Mouse (Mus musculus): ENCODE results near the gene Lins1. TPM values are rescaled to one million over a fixed set of nuclear protein-coding genes. Genes with fewer than 3 reads are reported as not detected.
A peak's percentile ranks its signal among the peaks of the same experiment; 100 is the strongest.

Gene Lins1
- polyA plus RNA-seq, 1 experiment from 2014 or later, result 16.1 TPM

DNA sequence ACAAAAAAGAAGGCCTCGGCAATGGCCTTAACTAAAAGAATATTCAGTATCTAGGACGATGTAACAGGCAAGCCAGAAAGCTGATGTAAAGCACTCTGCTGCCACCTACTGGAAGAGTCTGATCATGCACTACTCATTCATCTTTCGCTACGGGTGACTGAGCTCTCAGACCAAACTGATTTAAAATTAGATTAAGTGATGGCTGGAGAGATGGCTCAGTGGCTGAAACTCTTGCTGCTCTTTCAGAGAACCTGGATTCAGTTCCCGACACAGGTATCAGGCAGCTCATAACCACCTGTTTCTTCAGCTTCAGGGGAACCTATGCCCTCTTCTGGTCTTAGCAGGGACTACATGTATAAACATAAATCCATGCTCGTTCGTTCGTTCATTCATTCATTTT lies 28.1 kb upstream of the Lins1 start:
- Histone ChIP-seq H3K9me3 (replicated peaks; ENCODE audit: control insufficient read depth, low read length) (no peaks in the 10 kb centered on the region), H3K27ac (ENCODE audit: low read length) (no peak overlapping the region), H3K4me3 (replicated peaks; ENCODE audit: low read length) (peak overlapping the region; percentile 30), H3K4me2 (ENCODE audit: low read depth, low read length) (peak overlapping the region; percentile 36), H3K4me1 (ENCODE audit: control insufficient read depth, insufficient read depth, low read length) (peaks cover 4% of the 10 kb centered on the region; the same call in 1 of the 2 replicates), H3K36me3 (ENCODE audit: control insufficient read depth, insufficient read depth, low read length) (0 out of 2 replicates have a peak, but pooled peaks cover 4% of the 10 kb centered on the region), H3K9ac (ENCODE audit: low read length) (no peak overlapping the region), H3K27me3 (ENCODE audit: control insufficient read depth, insufficient read depth, low read length) (no peaks in the 10 kb centered on the region)
- WGBS, result 11% methylated on average over 8 of the region's 8 CpGs
- ATAC-seq (ENCODE audit: insufficient read depth, low FRiP score), result no peak

DNA sequence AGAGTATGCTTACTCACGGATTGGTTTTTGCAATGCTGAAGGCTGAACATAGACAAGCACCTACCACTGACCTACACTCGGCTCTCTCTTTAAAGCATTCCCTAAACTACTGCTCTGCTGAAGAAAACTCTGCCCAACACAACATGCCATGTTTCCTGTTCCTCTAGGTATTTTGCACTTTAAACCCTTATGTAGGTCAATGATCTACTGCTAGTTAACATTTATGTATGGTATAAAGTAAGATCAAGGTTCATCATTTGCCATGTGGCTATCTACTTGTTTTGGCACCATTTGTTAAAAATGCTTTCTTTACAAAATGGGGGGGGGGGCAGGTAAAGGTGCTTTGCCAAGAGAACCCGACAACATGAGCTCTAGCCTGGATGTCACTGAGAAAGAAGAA lies 26.1 kb upstream of the Lins1 start:
- no peak overlapping the region for H3K4me3 ChIP-seq (replicated peaks; ENCODE audit: low read length)
- ATAC-seq (ENCODE audit: insufficient read depth, low FRiP score), result no peak
- H3K4me2 ChIP-seq (ENCODE audit: low read depth, low read length), result no peak overlapping the region
- H3K27ac ChIP-seq (ENCODE audit: low read length), result no peak overlapping the region
- 85% methylated on average over 3 of the region's 3 CpGs for WGBS
- H3K36me3 ChIP-seq (ENCODE audit: control insufficient read depth, insufficient read depth, low read length), result 0 out of 2 replicates have a peak, but pooled peaks cover 4% of the 10 kb centered on the region
- no peak overlapping the region for H3K9ac ChIP-seq (ENCODE audit: low read length)
- H3K4me1 ChIP-seq (ENCODE audit: control insufficient read depth, insufficient read depth, low read length), result peaks cover 4% of the 10 kb centered on the region; the same call in 1 of the 2 replicates
- H3K27me3 ChIP-seq (ENCODE audit: control insufficient read depth, insufficient read depth, low read length), result no peaks in the 10 kb centered on the region
- H3K9me3 ChIP-seq (replicated peaks; ENCODE audit: control insufficient read depth, low read length), result no peaks in the 10 kb centered on the region

- Histone ChIP-seq H3K27ac (ENCODE audit: low read length) (no peak overlapping the region), H3K4me1 (ENCODE audit: control insufficient read depth, insufficient read depth, low read length) (no peaks in the 10 kb centered on the region), H3K27me3 (ENCODE audit: control insufficient read depth, insufficient read depth, low read length) (no peaks in the 10 kb centered on the region), H3K9ac (ENCODE audit: low read length) (no peak overlapping the region), H3K36me3 (ENCODE audit: control insufficient read depth, insufficient read depth, low read length) (peaks cover 6% of the 10 kb centered on the region; the same call in 1 of the 2 replicates), H3K4me2 (ENCODE audit: low read depth, low read length) (no peak overlapping the region), H3K9me3 (replicated peaks; ENCODE audit: control insufficient read depth, low read length) (no peaks in the 10 kb centered on the region), H3K4me3 (replicated peaks; ENCODE audit: low read length) (no peak overlapping the region)
- ATAC-seq (ENCODE audit: insufficient read depth, low FRiP score), result no peak
These were observed 22.6 kb upstream of the Lins1 start for GRCm38 (mm10) chr7:66667064-66667463.

DNA sequence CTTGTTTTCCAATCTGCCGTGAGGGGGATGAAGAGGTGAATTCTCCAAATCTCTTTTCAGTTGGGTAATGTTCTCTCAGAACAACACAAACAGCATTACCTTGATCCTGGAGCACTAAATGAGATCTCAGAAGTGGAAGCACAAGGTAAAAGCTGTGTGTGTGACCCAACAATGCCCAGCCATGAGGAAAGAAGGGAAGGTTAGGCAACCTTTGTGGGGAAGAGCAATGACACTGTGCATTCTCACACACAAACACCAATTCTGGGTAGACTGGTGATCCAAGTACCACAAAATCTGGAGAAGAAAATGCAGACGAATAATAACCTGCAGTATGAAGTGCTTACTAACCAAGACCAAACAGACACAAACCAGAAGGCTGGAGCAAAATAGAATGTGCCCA lies 13.9 kb upstream of the Lins1 start:
- no peaks in the 10 kb centered on the region for H3K4me1 ChIP-seq (ENCODE audit: control insufficient read depth, insufficient read depth, low read length)
- H3K36me3 ChIP-seq (ENCODE audit: control insufficient read depth, insufficient read depth, low read length), result peaks cover 20% of the 10 kb centered on the region; the same call in 1 of the 2 replicates
- 86% methylated on average over 2 of the region's 2 CpGs for WGBS
- H3K4me2 ChIP-seq (ENCODE audit: low read depth, low read length), result no peak overlapping the region
- ATAC-seq (ENCODE audit: insufficient read depth, low FRiP score), result no peak
- H3K9ac ChIP-seq (ENCODE audit: low read length), result no peak overlapping the region
- H3K4me3 ChIP-seq (replicated peaks; ENCODE audit: low read length), result no peak overlapping the region
- no peaks in the 10 kb centered on the region for H3K9me3 ChIP-seq (replicated peaks; ENCODE audit: control insufficient read depth, low read length)
- no peaks in the 10 kb centered on the region for H3K27me3 ChIP-seq (ENCODE audit: control insufficient read depth, insufficient read depth, low read length)
- H3K27ac ChIP-seq (ENCODE audit: low read length), result no peak overlapping the region

DNA sequence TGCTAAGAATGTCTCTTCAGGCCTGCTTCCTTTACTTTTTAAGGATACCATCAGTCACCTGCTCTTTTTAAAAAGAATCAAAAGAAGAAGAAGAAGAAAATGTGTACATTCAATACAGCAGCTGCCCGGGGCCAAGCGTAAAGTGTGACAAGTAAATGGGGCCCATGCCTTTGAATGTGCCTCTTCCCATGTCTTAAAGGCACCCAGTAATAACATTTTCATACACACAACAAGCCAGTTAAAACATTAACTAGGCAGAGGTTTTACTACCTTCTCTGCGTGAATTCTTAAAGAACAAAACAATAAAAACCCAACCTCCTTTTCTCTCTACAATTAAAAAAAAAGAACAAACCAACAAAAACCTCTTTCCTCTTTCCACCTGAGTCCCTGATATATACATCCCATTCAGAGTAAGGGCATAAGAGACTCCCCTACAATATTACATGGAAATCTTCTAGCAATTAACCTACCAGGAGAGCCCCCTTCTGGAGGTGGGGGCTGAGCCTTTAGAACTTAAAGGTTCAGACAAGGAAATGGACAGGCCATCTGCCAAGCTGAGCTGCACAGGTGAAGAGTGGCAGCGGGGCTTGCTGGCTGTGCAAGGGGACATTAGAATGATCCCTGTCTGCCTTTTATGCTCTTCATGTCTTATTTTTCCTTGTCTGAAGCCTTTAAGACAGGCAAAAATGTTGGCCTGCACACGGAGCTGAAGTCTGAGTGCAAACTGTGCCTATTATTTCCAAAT lies 7.4 kb upstream of the Lins1 start:
- ATAC-seq (ENCODE audit: insufficient read depth, low FRiP score), result no peak
- no peaks in the 10 kb centered on the region for H3K27me3 ChIP-seq (ENCODE audit: control insufficient read depth, insufficient read depth, low read length)
- H3K4me3 ChIP-seq (replicated peaks; ENCODE audit: low read length), result no peak overlapping the region
- WGBS, result 81% methylated on average over 5 of the region's 5 CpGs
- H3K9me3 ChIP-seq (replicated peaks; ENCODE audit: control insufficient read depth, low read length), result no peaks in the 10 kb centered on the region
- H3K4me2 ChIP-seq (ENCODE audit: low read depth, low read length), result no peak overlapping the region
- no peak overlapping the region for H3K27ac ChIP-seq (ENCODE audit: low read length)
- no peak overlapping the region for H3K9ac ChIP-seq (ENCODE audit: low read length)
- H3K4me1 ChIP-seq (ENCODE audit: control insufficient read depth, insufficient read depth, low read length), result no peaks in the 10 kb centered on the region
- peaks cover 9% of the 10 kb centered on the region; the same call in 1 of the 2 replicates for H3K36me3 ChIP-seq (ENCODE audit: control insufficient read depth, insufficient read depth, low read length)

DNA sequence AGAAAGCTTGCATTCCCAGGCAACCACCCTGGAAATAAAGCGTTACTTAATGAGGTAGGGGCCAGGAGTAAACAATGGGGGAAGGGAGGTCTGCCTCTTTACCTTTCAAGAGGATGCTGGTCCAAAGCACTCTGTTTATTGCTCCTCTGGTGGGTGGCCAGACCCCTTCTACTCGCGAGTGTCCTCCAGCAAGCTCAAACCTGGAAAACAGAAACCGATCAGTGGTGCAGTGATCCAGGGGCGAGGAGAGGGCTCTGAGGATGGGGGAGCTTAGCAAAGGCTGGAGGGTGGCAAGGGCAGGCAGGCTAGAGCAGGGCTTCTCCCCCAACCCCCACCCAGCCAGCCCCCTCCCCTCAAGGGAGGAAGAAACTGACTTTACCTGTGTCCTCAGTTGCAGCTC lies 968 bp upstream of the Lins1 start:
- H3K9me3 ChIP-seq (replicated peaks; ENCODE audit: control insufficient read depth, low read length), result no peaks in the 10 kb centered on the region

GRCm38 (mm10) chr7:66689294-66689619 lies 432 bp upstream of the Lins1 start, which contains the start of gene Asb7:
Gene Asb7, minus strand, starts transcription at chr7:66689596.
- H3K9me3 ChIP-seq (replicated peaks; ENCODE audit: control insufficient read depth, low read length), result no peaks in the 10 kb centered on the region
- H3K27ac ChIP-seq (ENCODE audit: low read length), result peak within 1 kb of the TSS; percentile 83
- H3K4me2 ChIP-seq (ENCODE audit: low read depth, low read length), result peak within 1 kb of the TSS; percentile 96
- no peaks in the 10 kb centered on the region for H3K36me3 ChIP-seq (ENCODE audit: control insufficient read depth, insufficient read depth, low read length)
- H3K4me1 ChIP-seq (ENCODE audit: control insufficient read depth, insufficient read depth, low read length), result peaks cover 10% of the 10 kb centered on the region
- H3K9ac ChIP-seq (ENCODE audit: low read length), result peak within 1 kb of the TSS; percentile 92
- no peaks in the 10 kb centered on the region for H3K27me3 ChIP-seq (ENCODE audit: control insufficient read depth, insufficient read depth, low read length)
- H3K4me3 ChIP-seq (replicated peaks; ENCODE audit: low read length), result peak within 1 kb of the TSS; percentile 70
- under 1% methylated on average over 16 of the region's 18 CpGs for WGBS
- ATAC-seq (ENCODE audit: insufficient read depth, low FRiP score), result no peak

More for the DNA sequence above, 968 bp upstream of the Lins1 start:
- ATAC-seq (ENCODE audit: insufficient read depth, low FRiP score), result no peak
- no peaks in the 10 kb centered on the region for H3K36me3 ChIP-seq (ENCODE audit: control insufficient read depth, insufficient read depth, low read length)
- no peak overlapping the region for H3K27ac ChIP-seq (ENCODE audit: low read length)
- WGBS, result under 1% methylated on average over 5 of the region's 5 CpGs
- no peaks in the 10 kb centered on the region for H3K27me3 ChIP-seq (ENCODE audit: control insufficient read depth, insufficient read depth, low read length)
- peak overlapping the region; percentile 96 for H3K4me2 ChIP-seq (ENCODE audit: low read depth, low read length)
- peak overlapping the region; percentile 88 for H3K9ac ChIP-seq (ENCODE audit: low read length)
- peaks cover 10% of the 10 kb centered on the region for H3K4me1 ChIP-seq (ENCODE audit: control insufficient read depth, insufficient read depth, low read length)
- H3K4me3 ChIP-seq (replicated peaks; ENCODE audit: low read length), result peak overlapping the region; percentile 70

DNA sequence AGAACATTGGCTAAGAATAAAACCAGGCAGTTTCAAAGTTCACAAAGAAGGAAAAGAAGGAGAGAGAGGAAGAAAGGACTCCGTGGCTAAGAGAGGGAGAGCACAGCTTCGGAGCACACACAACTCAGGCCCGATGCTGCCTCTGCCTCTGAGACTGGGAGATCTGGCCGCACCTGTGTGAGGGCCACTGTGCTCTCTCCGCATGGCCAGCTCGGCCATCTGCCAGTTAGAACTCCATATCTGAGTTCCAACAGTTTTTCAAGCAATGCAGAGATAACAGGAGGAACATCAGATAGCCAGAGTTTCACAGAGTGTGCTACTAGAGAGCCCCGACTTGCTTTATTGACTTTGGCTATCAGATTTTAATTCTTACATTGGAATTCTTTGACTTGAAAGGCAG lies 4.8 kb downstream of the Lins1 start:
- no peak overlapping the region for H3K27ac ChIP-seq (ENCODE audit: low read length)
- no peak overlapping the region for H3K4me3 ChIP-seq (replicated peaks; ENCODE audit: low read length)
- H3K36me3 ChIP-seq (ENCODE audit: control insufficient read depth, insufficient read depth, low read length), result no peaks in the 10 kb centered on the region
- H3K27me3 ChIP-seq (ENCODE audit: control insufficient read depth, insufficient read depth, low read length), result no peaks in the 10 kb centered on the region
- H3K4me1 ChIP-seq (ENCODE audit: control insufficient read depth, insufficient read depth, low read length), result peaks cover 7% of the 10 kb centered on the region
- 64% methylated on average over 7 of the region's 7 CpGs for WGBS
- no peaks in the 10 kb centered on the region for H3K9me3 ChIP-seq (replicated peaks; ENCODE audit: control insufficient read depth, low read length)
- H3K9ac ChIP-seq (ENCODE audit: low read length), result no peak overlapping the region
- no peak for ATAC-seq (ENCODE audit: insufficient read depth, low FRiP score)
- 0 out of 2 replicates have a peak overlapping the region, but pooled peaks have one; percentile 24 for H3K4me2 ChIP-seq (ENCODE audit: low read depth, low read length)

- H3K9ac ChIP-seq (ENCODE audit: low read length), result no peak overlapping the region
- no peak overlapping the region for H3K4me2 ChIP-seq (ENCODE audit: low read depth, low read length)
- no peaks in the 10 kb centered on the region for H3K9me3 ChIP-seq (replicated peaks; ENCODE audit: control insufficient read depth, low read length)
- H3K27me3 ChIP-seq (ENCODE audit: control insufficient read depth, insufficient read depth, low read length), result no peaks in the 10 kb centered on the region
- H3K4me1 ChIP-seq (ENCODE audit: control insufficient read depth, insufficient read depth, low read length), result peaks cover 5% of the 10 kb centered on the region; the same call in 1 of the 2 replicates
- H3K4me3 ChIP-seq (replicated peaks; ENCODE audit: low read length), result no peak overlapping the region
- H3K27ac ChIP-seq (ENCODE audit: low read length), result no peak overlapping the region
- H3K36me3 ChIP-seq (ENCODE audit: control insufficient read depth, insufficient read depth, low read length), result no peaks in the 10 kb centered on the region
- no peak for ATAC-seq (ENCODE audit: insufficient read depth, low FRiP score)
- WGBS, result 88% methylated on average over 7 of the region's 7 CpGs
These were observed 13.0 kb downstream of the Lins1 start for GRCm38 (mm10) chr7:66702721-66703120.
